Mouse (Mus musculus): ENCODE measurements around the gene Hebp1. TPM values are rescaled to one million over a fixed set of nuclear protein-coding genes. Genes with fewer than 3 reads are reported as not detected.

Gene Hebp1
- polyA plus RNA-seq, 1 experiment from 2014 or later = 9.6 TPM

GRCm38 (mm10) chr6:135138746-135139145 is 59.1 kb downstream of the Hebp1 start:
- H3K4me2 ChIP-seq (replicated peaks; ENCODE audit: low read depth, low read length) = no peak overlapping the region
- WGBS = 83% methylated on average over 14 of the region's 14 CpGs
- no peak overlapping the region for H3K9ac ChIP-seq (replicated peaks; ENCODE audit: low read depth, low read length)
- H3K4me3 ChIP-seq (ENCODE audit: low read depth, low read length) = no peak overlapping the region
- H3K4me1 ChIP-seq (ENCODE audit: control insufficient read depth, insufficient read depth, low read length) = no peaks in the 10 kb centered on the region; the same call in 1 of the 2 replicates
- H3K36me3 ChIP-seq (ENCODE audit: control insufficient read depth, insufficient read depth, low read length) = no peaks in the 10 kb centered on the region
- no peaks in the 10 kb centered on the region for H3K27me3 ChIP-seq (ENCODE audit: control insufficient read depth, insufficient read depth, low read length)
- no peak for ATAC-seq (ENCODE audit: insufficient number of reproducible peaks, insufficient read depth, low FRiP score, low read depth)
- no peaks in the 10 kb centered on the region for H3K9me3 ChIP-seq (ENCODE audit: control insufficient read depth, low read depth, low read length)
- H3K27ac ChIP-seq (ENCODE audit: low read length) = no peak overlapping the region

DNA sequence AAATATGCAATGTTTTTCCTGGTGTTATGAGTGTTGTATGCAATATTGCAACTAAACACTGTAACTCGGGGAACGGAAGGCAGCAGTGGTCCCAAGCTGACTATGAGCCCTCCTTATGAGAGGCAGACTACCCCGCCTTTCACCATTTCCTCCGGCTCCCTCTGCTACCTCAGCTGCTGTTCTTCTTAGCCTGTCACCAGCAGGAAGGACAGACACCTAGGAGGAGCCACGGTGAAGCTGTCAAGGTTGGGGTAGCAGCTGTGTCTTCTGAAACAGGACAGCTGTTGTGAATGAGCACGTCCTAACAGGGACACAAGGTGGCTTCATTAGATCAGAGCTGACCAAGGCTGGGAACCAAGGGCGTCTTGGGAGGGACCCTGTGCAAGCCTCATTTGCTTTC is 59.6 kb downstream of the Hebp1 start:
- Histone ChIP-seq H3K4me2 (replicated peaks; ENCODE audit: low read depth, low read length) (no peak overlapping the region), H3K4me1 (ENCODE audit: control insufficient read depth, insufficient read depth, low read length) (no peaks in the 10 kb centered on the region; the same call in 1 of the 2 replicates), H3K27me3 (ENCODE audit: control insufficient read depth, insufficient read depth, low read length) (no peaks in the 10 kb centered on the region), H3K9me3 (ENCODE audit: control insufficient read depth, low read depth, low read length) (no peaks in the 10 kb centered on the region), H3K27ac (ENCODE audit: low read length) (no peak overlapping the region), H3K9ac (replicated peaks; ENCODE audit: low read depth, low read length) (no peak overlapping the region), H3K36me3 (ENCODE audit: control insufficient read depth, insufficient read depth, low read length) (no peaks in the 10 kb centered on the region), H3K4me3 (ENCODE audit: low read depth, low read length) (no peak overlapping the region)
- ATAC-seq (ENCODE audit: insufficient number of reproducible peaks, insufficient read depth, low FRiP score, low read depth) = no peak
- 64% methylated on average over 7 of the region's 7 CpGs for WGBS

DNA sequence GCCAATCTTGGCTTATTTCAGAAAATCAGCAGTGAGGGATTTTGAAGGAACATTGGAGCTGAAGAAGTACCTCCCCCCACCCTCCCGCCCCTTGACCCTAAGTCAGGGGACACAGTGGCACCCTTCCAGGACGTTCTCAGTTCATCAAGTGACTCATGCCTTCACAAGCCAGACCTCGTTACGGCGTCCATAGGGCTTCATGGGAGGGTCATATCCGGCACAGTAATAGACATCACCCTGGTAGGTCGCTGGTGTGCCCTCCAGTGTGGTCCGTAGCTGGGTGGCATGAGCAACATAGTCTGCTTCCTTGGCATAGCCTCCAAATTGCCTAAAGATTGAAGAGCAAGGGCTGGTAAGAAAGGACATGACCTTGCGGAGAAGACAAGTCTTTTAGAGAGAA is 60.1 kb downstream of the Hebp1 start:
- WGBS = 88% methylated on average over 9 of the region's 9 CpGs
- Histone ChIP-seq H3K9ac (replicated peaks; ENCODE audit: low read depth, low read length) (no peak overlapping the region), H3K27ac (ENCODE audit: low read length) (no peak overlapping the region), H3K4me2 (replicated peaks; ENCODE audit: low read depth, low read length) (no peak overlapping the region), H3K9me3 (ENCODE audit: control insufficient read depth, low read depth, low read length) (no peaks in the 10 kb centered on the region), H3K4me3 (ENCODE audit: low read depth, low read length) (no peak overlapping the region), H3K36me3 (ENCODE audit: control insufficient read depth, insufficient read depth, low read length) (no peaks in the 10 kb centered on the region), H3K4me1 (ENCODE audit: control insufficient read depth, insufficient read depth, low read length) (no peaks in the 10 kb centered on the region; the same call in 1 of the 2 replicates), H3K27me3 (ENCODE audit: control insufficient read depth, insufficient read depth, low read length) (no peaks in the 10 kb centered on the region)
- ATAC-seq (ENCODE audit: insufficient number of reproducible peaks, insufficient read depth, low FRiP score, low read depth) = no peak

DNA sequence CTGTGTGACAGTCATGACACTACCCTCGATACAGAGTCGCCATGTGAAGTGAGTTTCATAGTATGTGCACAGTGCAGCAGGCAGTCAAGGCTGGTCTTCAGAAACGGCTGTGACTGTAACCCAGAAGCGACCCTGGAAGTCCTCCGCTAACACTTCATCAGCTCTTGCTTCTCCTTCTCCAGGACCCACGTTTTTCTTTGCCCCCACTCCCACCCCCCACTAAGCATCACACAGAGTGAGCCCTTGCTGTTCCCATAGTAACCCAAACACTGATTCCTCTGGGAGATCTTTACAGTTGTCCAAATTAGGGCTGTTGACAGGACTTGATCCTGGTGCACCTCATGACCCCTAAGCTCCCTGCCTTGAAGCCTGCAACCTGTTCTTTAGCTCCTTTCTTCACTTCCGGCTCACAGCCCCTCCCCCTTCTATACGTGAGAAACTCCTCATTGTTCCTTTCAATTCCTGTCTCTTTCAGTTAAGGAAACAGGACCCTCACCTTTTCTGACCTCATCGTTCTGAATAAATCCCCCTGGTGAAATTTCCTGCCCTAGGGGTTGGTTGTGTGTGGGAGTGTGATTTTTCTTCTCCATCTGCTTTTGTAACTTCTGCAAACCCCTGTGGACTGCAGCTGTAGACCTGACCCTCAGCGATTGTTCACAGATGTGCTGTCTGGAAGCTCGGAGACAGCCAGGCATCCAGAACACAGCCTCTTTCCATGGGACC is 61.2 kb downstream of the Hebp1 start:
- ATAC-seq (ENCODE audit: insufficient number of reproducible peaks, insufficient read depth, low FRiP score, low read depth) = peak; percentile 39; the same call in 1 of the 2 replicates
- H3K4me1 ChIP-seq (ENCODE audit: control insufficient read depth, insufficient read depth, low read length) = no peaks in the 10 kb centered on the region; the same call in 1 of the 2 replicates
- 34% methylated on average over 11 of the region's 11 CpGs for WGBS
- no peak overlapping the region for H3K9ac ChIP-seq (replicated peaks; ENCODE audit: low read depth, low read length)
- H3K4me3 ChIP-seq (ENCODE audit: low read depth, low read length) = no peak overlapping the region
- H3K9me3 ChIP-seq (ENCODE audit: control insufficient read depth, low read depth, low read length) = no peaks in the 10 kb centered on the region
- no peak overlapping the region for H3K27ac ChIP-seq (ENCODE audit: low read length)
- H3K4me2 ChIP-seq (replicated peaks; ENCODE audit: low read depth, low read length) = no peak overlapping the region
- no peaks in the 10 kb centered on the region for H3K36me3 ChIP-seq (ENCODE audit: control insufficient read depth, insufficient read depth, low read length)
- no peaks in the 10 kb centered on the region for H3K27me3 ChIP-seq (ENCODE audit: control insufficient read depth, insufficient read depth, low read length)

- H3K9ac ChIP-seq (replicated peaks; ENCODE audit: low read depth, low read length) = no peak overlapping the region
- no peaks in the 10 kb centered on the region; the same call in 1 of the 2 replicates for H3K4me1 ChIP-seq (ENCODE audit: control insufficient read depth, insufficient read depth, low read length)
- H3K27me3 ChIP-seq (ENCODE audit: control insufficient read depth, insufficient read depth, low read length) = no peaks in the 10 kb centered on the region
- no peak overlapping the region for H3K27ac ChIP-seq (ENCODE audit: low read length)
- H3K4me3 ChIP-seq (ENCODE audit: low read depth, low read length) = no peak overlapping the region
- ATAC-seq (ENCODE audit: insufficient number of reproducible peaks, insufficient read depth, low FRiP score, low read depth) = no peak
- no peaks in the 10 kb centered on the region for H3K9me3 ChIP-seq (ENCODE audit: control insufficient read depth, low read depth, low read length)
- 70% methylated on average over 4 of the region's 4 CpGs for WGBS
- H3K36me3 ChIP-seq (ENCODE audit: control insufficient read depth, insufficient read depth, low read length) = no peaks in the 10 kb centered on the region
- H3K4me2 ChIP-seq (replicated peaks; ENCODE audit: low read depth, low read length) = no peak overlapping the region
These were observed 62.1 kb downstream of the Hebp1 start for GRCm38 (mm10) chr6:135135735-135136134.

GRCm38 (mm10) chr6:135133486-135133885 is 64.3 kb downstream of the Hebp1 start:
- Histone ChIP-seq H3K4me1 (ENCODE audit: control insufficient read depth, insufficient read depth, low read length) (no peaks in the 10 kb centered on the region; the same call in 1 of the 2 replicates), H3K27me3 (ENCODE audit: control insufficient read depth, insufficient read depth, low read length) (no peaks in the 10 kb centered on the region), H3K36me3 (ENCODE audit: control insufficient read depth, insufficient read depth, low read length) (no peaks in the 10 kb centered on the region), H3K4me2 (replicated peaks; ENCODE audit: low read depth, low read length) (no peak overlapping the region), H3K9me3 (ENCODE audit: control insufficient read depth, low read depth, low read length) (no peaks in the 10 kb centered on the region), H3K9ac (replicated peaks; ENCODE audit: low read depth, low read length) (no peak overlapping the region), H3K4me3 (ENCODE audit: low read depth, low read length) (no peak overlapping the region), H3K27ac (ENCODE audit: low read length) (no peak overlapping the region)
- WGBS = 93% methylated on average over 9 of the region's 9 CpGs
- no peak for ATAC-seq (ENCODE audit: insufficient number of reproducible peaks, insufficient read depth, low FRiP score, low read depth)

GRCm38 (mm10) chr6:135133086-135133485 is 64.7 kb downstream of the Hebp1 start:
- Histone ChIP-seq H3K4me3 (ENCODE audit: low read depth, low read length) (no peak overlapping the region), H3K4me2 (replicated peaks; ENCODE audit: low read depth, low read length) (no peak overlapping the region), H3K9ac (replicated peaks; ENCODE audit: low read depth, low read length) (no peak overlapping the region), H3K4me1 (ENCODE audit: control insufficient read depth, insufficient read depth, low read length) (no peaks in the 10 kb centered on the region; the same call in 1 of the 2 replicates), H3K9me3 (ENCODE audit: control insufficient read depth, low read depth, low read length) (no peaks in the 10 kb centered on the region), H3K27me3 (ENCODE audit: control insufficient read depth, insufficient read depth, low read length) (no peaks in the 10 kb centered on the region), H3K36me3 (ENCODE audit: control insufficient read depth, insufficient read depth, low read length) (no peaks in the 10 kb centered on the region), H3K27ac (ENCODE audit: low read length) (no peak overlapping the region)
- ATAC-seq (ENCODE audit: insufficient number of reproducible peaks, insufficient read depth, low FRiP score, low read depth) = no peak
- WGBS = 88% methylated on average over 7 of the region's 7 CpGs

DNA sequence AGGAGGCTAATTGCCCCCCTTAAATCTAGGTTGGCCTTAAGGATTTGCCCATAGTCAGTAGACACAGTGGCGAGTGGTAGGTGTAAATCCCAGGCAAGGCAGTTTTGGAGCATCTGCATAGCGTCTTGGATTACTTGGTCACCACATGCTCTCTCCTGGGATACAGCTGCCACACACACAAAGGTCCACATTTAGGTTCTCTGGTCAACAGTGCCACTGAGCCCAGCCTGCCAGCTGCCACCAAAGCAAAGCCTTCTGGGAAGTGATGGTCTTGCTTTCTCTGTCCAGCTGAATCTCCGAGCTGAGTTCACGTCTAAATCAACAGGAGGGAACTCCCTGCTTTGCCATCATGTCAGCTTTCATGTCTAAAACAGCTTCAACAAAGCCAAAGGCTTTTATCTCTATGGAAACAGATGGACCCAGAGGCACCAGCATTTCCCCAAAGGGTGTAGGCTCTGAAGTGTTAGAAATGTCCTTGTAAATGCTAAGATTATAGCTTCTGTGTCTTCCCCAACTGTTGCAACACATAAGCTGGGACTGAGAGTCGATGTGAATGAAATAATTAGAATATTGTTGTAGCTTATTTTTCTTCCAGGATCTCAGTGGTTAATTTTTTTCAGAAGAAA is 73.0 kb downstream of the Hebp1 start:
- ATAC-seq (ENCODE audit: insufficient number of reproducible peaks, insufficient read depth, low FRiP score, low read depth) = no peak
- no peaks in the 10 kb centered on the region for H3K9me3 ChIP-seq (ENCODE audit: control insufficient read depth, low read depth, low read length)
- no peaks in the 10 kb centered on the region for H3K27me3 ChIP-seq (ENCODE audit: control insufficient read depth, insufficient read depth, low read length)
- no peaks in the 10 kb centered on the region for H3K36me3 ChIP-seq (ENCODE audit: control insufficient read depth, insufficient read depth, low read length)
- H3K4me2 ChIP-seq (replicated peaks; ENCODE audit: low read depth, low read length) = no peak overlapping the region
- H3K4me3 ChIP-seq (ENCODE audit: low read depth, low read length) = no peak overlapping the region
- no peaks in the 10 kb centered on the region for H3K4me1 ChIP-seq (ENCODE audit: control insufficient read depth, insufficient read depth, low read length)
- WGBS = 61% methylated on average over 5 of the region's 5 CpGs
- no peak overlapping the region for H3K27ac ChIP-seq (ENCODE audit: low read length)
- no peak overlapping the region for H3K9ac ChIP-seq (replicated peaks; ENCODE audit: low read depth, low read length)
